Mouse (Mus musculus) testis, adult 2 months (tissue): ENCODE measurements around the gene Gnpda2. TPM values are rescaled to one million over a fixed set of nuclear protein-coding genes. Genes with fewer than 3 reads are reported as not detected.

Experiments used
- H3K27ac ChIP-seq: fragments of 200-500 bp; 2 replicates; pipeline ENCODE4 v1.5.1; 2012; ENCODE audit warnings: low read depth, low read length; ENCODE audit not compliant: control insufficient read depth, insufficient read depth
- H3K27me3 ChIP-seq: fragments of 200-500 bp; 2 replicates; pipeline ENCODE4 v1.6.1; 2012; ENCODE audit warnings: mild to moderate bottlenecking, low read length, moderate library complexity; ENCODE audit not compliant: control insufficient read depth, insufficient read depth
- H3K36me3 ChIP-seq: fragments of 200-500 bp; 2 replicates; pipeline ENCODE4 v1.6.1; 2012; ENCODE audit warnings: mild to moderate bottlenecking, low read length; ENCODE audit not compliant: control insufficient read depth, insufficient read depth
- H3K4me1 ChIP-seq: fragments of 200-500 bp; 2 replicates; pipeline ENCODE4 v1.6.1; 2012; ENCODE audit warnings: low read length; ENCODE audit not compliant: control insufficient read depth, insufficient read depth
- H3K4me3 ChIP-seq: fragments of 200-500 bp; 2 replicates; pipeline ENCODE4 v1.5.1; 2012; ENCODE audit warnings: low read depth, mild to moderate bottlenecking, low read length, moderate library complexity, mixed read lengths; ENCODE audit not compliant: control insufficient read depth
- CTCF ChIP-seq: fragments of 200-500 bp; IDR thresholded peaks from 2 replicates; pipeline ENCODE4 v1.5.1; 2012; ENCODE audit warnings: low read depth, mild to moderate bottlenecking, inconsistent platforms, low read length, moderate library complexity; ENCODE audit not compliant: control insufficient read depth, insufficient read depth, insufficient replicate concordance
- POLR2A ChIP-seq: fragments of 200-500 bp; IDR thresholded peaks from 2 replicates; pipeline ENCODE4 v1.6.1; 2012; ENCODE audit warnings: low read depth, mild to moderate bottlenecking, inconsistent platforms, low read length, moderate library complexity; ENCODE audit not compliant: control insufficient read depth
- polyA plus RNA-seq: library from polyadenylated mRNA; depleted of rRNA; stranded (reverse); fragments of >200 nt; gene quantifications from 2 replicates; pipeline ENCODE4 v1.2.3, GENCODE M21; 2012; rRNA removed

Gene Gnpda2
- polyA plus RNA-seq, 1 experiment = 37.3 TPM

GRCm38 (mm10) chr5:69542489-69542888 lies 49.7 kb downstream of the Gnpda2 start, which contains the start of gene Yipf7:
TSS of gene Yipf7 (minus strand) at chr5:69542648.
- no peak for TF ChIP-seq CTCF
- H3K36me3 ChIP-seq = no peaks in the 10 kb centered on the region
- H3K4me3 ChIP-seq = no peak within 1 kb of the TSS
- no peak within 1 kb of the TSS for H3K27ac ChIP-seq
- H3K27me3 ChIP-seq = no peaks in the 10 kb centered on the region
- H3K4me1 ChIP-seq = no peaks in the 10 kb centered on the region

GRCm38 (mm10) chr5:69541680-69542079 lies 50.5 kb downstream of the Gnpda2 start:
- Histone ChIP-seq H3K36me3 (no peaks in the 10 kb centered on the region), H3K27ac (no peak overlapping the region), H3K27me3 (no peaks in the 10 kb centered on the region), H3K4me1 (no peaks in the 10 kb centered on the region), H3K4me3 (no peak overlapping the region)
- TF ChIP-seq POLR2A = no peak
- no peak for TF ChIP-seq CTCF

DNA sequence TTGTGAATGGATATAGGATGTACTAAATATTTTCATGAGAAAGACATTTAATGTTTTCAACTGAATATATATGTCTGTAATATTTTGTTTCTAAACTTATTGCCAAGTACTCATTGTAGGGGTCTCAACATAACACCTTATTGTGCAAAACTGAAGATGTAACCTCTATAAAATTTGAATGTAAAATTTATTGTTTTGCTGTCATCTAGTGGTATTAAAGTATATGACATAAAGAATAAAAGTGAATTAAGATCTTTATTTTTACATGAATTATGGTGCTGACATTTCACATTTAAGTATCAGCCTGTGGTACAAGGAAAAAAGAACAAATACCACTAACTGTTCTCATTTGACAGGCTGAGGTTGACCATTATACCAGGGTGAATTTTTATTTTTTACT lies 68.2 kb downstream of the Gnpda2 start:
- no peak for TF ChIP-seq CTCF
- no peak for TF ChIP-seq POLR2A
- Histone ChIP-seq H3K4me3 (no peak overlapping the region), H3K4me1 (no peaks in the 10 kb centered on the region), H3K27ac (no peak overlapping the region), H3K36me3 (no peaks in the 10 kb centered on the region), H3K27me3 (no peaks in the 10 kb centered on the region)

Other genes starting within 250 kb of the Gnpda2 start
- gene Yipf7, start 49.7 kb downstream of the Gnpda2 start, polyA plus RNA-seq = 1.6 and 1.8 TPM in 2 replicates
- gene Guf1, start 35.4 kb downstream of the Gnpda2 start, polyA plus RNA-seq = 1.8 and 2.6 TPM in 2 replicates